Mouse (Mus musculus) megakaryocyte, embryonic 14.5 days (primary cell): ENCODE measurements around the gene Plekhg4.

Experiments used
- FLI1 ChIP-seq: IDR thresholded peaks from 2 replicates; pipeline ENCODE4 v1.6.1; 2012; ENCODE audit warnings: low read length, inconsistent platforms, mixed read lengths
- GATA1 ChIP-seq: IDR thresholded peaks from 3 replicates; pipeline ENCODE4 v1.6.1; 2012; ENCODE audit warnings: mixed read lengths, low read length, inconsistent platforms, borderline replicate concordance

GRCm38 (mm10) chr8:105349096-105349771 is 23.8 kb upstream of the Plekhg4 start:
- TF ChIP-seq GATA1 = no peak
- no peak for TF ChIP-seq FLI1
